Mouse (Mus musculus) megakaryocyte, embryonic 14.5 days (primary cell): ENCODE data around the gene Elfn1. TPM values are rescaled to one million over a fixed set of nuclear protein-coding genes. Genes with fewer than 3 reads are reported as not detected.

Experiments
- H3K27me3 ChIP-seq: replicated peaks from 2 replicates; pipeline ENCODE3; 2012; ENCODE audit warnings: inconsistent platforms
- H3K36me3 ChIP-seq: replicated peaks from 2 replicates; pipeline ENCODE3; 2012; ENCODE audit warnings: low read length, inconsistent platforms, mixed read lengths
- H3K4me1 ChIP-seq: 2 replicates; pipeline ENCODE4 v1.6.1; 2012; ENCODE audit warnings: inconsistent platforms
- H3K4me3 ChIP-seq: replicated peaks from 2 replicates; pipeline ENCODE3; 2012; ENCODE audit warnings: moderate library complexity, mild to moderate bottlenecking, inconsistent platforms
- H3K9me3 ChIP-seq: 2 replicates; pipeline ENCODE4 v1.6.1; 2012; ENCODE audit warnings: inconsistent platforms
- FLI1 ChIP-seq: IDR thresholded peaks from 2 replicates; pipeline ENCODE4 v1.6.1; 2012; ENCODE audit warnings: low read length, inconsistent platforms, mixed read lengths
- GATA1 ChIP-seq: IDR thresholded peaks from 3 replicates; pipeline ENCODE4 v1.6.1; 2012; ENCODE audit warnings: mixed read lengths, low read length, inconsistent platforms, borderline replicate concordance
- polyA plus RNA-seq: library from polyadenylated mRNA; stranded (reverse); fragments of >175 nt; gene quantifications from 2 replicates; pipeline ENCODE4 v1.2.3, GENCODE M21; 2012; ENCODE audit warnings: low replicate concordance; ENCODE audit not compliant: insufficient read depth

Elfn1 gene
- polyA plus RNA-seq, 1 experiment = 0.11 TPM

GRCm38 (mm10) chr5:140012286-140012967, 104.7 kb downstream of the Elfn1 start:
- peaks cover 3% of the 10 kb centered on the region for H3K27me3 ChIP-seq
- H3K36me3 ChIP-seq = peaks cover 17% of the 10 kb centered on the region
- H3K4me1 ChIP-seq = peaks cover 17% of the 10 kb centered on the region
- TF ChIP-seq GATA1 = no peak
- TF ChIP-seq FLI1 = no peak
- H3K9me3 ChIP-seq = no peaks in the 10 kb centered on the region
- no peak overlapping the region for H3K4me3 ChIP-seq

- TF ChIP-seq GATA1 = no peak
- no peak for TF ChIP-seq FLI1
These were observed 105.9 kb downstream of the Elfn1 start for GRCm38 (mm10) chr5:140013652-140014051.

GRCm38 (mm10) chr5:140016896-140017295, 109.2 kb downstream of the Elfn1 start:
- Histone ChIP-seq H3K27me3 (peaks cover 3% of the 10 kb centered on the region), H3K36me3 (no peaks in the 10 kb centered on the region), H3K9me3 (no peaks in the 10 kb centered on the region), H3K4me1 (peaks cover 53% of the 10 kb centered on the region), H3K4me3 (no peak overlapping the region)
- TF ChIP-seq FLI1 (no peak), GATA1 (no peak)

More at GRCm38 (mm10) chr5:140013652-140014051, 105.9 kb downstream of the Elfn1 start:
- Histone ChIP-seq H3K9me3 (no peaks in the 10 kb centered on the region), H3K4me1 (peaks cover 24% of the 10 kb centered on the region), H3K27me3 (peaks cover 3% of the 10 kb centered on the region), H3K4me3 (no peak overlapping the region), H3K36me3 (peaks cover 7% of the 10 kb centered on the region)

GRCm38 (mm10) chr5:140018780-140019179, 111.0 kb downstream of the Elfn1 start:
- no peak overlapping the region for H3K4me3 ChIP-seq
- no peaks in the 10 kb centered on the region for H3K9me3 ChIP-seq
- no peaks in the 10 kb centered on the region for H3K27me3 ChIP-seq
- H3K4me1 ChIP-seq = peaks cover 63% of the 10 kb centered on the region
- peaks cover 5% of the 10 kb centered on the region for H3K36me3 ChIP-seq
- TF ChIP-seq FLI1 = no peak

- H3K27me3 ChIP-seq = no peaks in the 10 kb centered on the region
- TF ChIP-seq FLI1 = no peak
- no peak for TF ChIP-seq GATA1
- peaks cover 72% of the 10 kb centered on the region for H3K4me1 ChIP-seq
These were observed 111.9 kb downstream of the Elfn1 start for GRCm38 (mm10) chr5:140019616-140020015.

GRCm38 (mm10) chr5:140021755-140022154, 114.0 kb downstream of the Elfn1 start:
- Histone ChIP-seq H3K36me3 (peaks cover 13% of the 10 kb centered on the region), H3K27me3 (peaks cover under 1% of the 10 kb centered on the region), H3K4me1 (peaks cover 69% of the 10 kb centered on the region), H3K9me3 (no peaks in the 10 kb centered on the region), H3K4me3 (no peak overlapping the region)
- TF ChIP-seq FLI1 (no peak), GATA1 (no peak)

More at GRCm38 (mm10) chr5:140019616-140020015, 111.9 kb downstream of the Elfn1 start:
- no peak overlapping the region for H3K4me3 ChIP-seq
- H3K36me3 ChIP-seq = peaks cover 5% of the 10 kb centered on the region
- no peaks in the 10 kb centered on the region for H3K9me3 ChIP-seq

- Histone ChIP-seq H3K4me1 (peaks cover 70% of the 10 kb centered on the region), H3K9me3 (no peaks in the 10 kb centered on the region), H3K4me3 (no peak overlapping the region), H3K36me3 (peaks cover 13% of the 10 kb centered on the region), H3K27me3 (peaks cover 2% of the 10 kb centered on the region)
- TF ChIP-seq GATA1 = no peak
- TF ChIP-seq FLI1 = no peak
These were observed 115.1 kb downstream of the Elfn1 start for GRCm38 (mm10) chr5:140022861-140023260.

- Histone ChIP-seq H3K9me3 (no peaks in the 10 kb centered on the region), H3K4me1 (peaks cover 64% of the 10 kb centered on the region), H3K27me3 (peaks cover 11% of the 10 kb centered on the region), H3K4me3 (peak overlapping the region; percentile 28), H3K36me3 (peaks cover 13% of the 10 kb centered on the region)
- TF ChIP-seq FLI1 = no peak
- TF ChIP-seq GATA1 = no peak
These were observed 116.3 kb downstream of the Elfn1 start for GRCm38 (mm10) chr5:140023941-140024500.

Other genes starting within 250 kb of the Elfn1 start
- 54.5 and 69.6 TPM in 2 replicates for gene Micall2, start 171.6 kb upstream of the Elfn1 start, polyA plus RNA-seq
- gene Ints1, start 132.3 kb upstream of the Elfn1 start, polyA plus RNA-seq = 42.9 and 56.6 TPM in 2 replicates
- 26.5 and 40.1 TPM in 2 replicates for gene Mafk, start 116.4 kb upstream of the Elfn1 start, polyA plus RNA-seq
- 4.6 and 27.1 TPM in 2 replicates for gene Tmem184a, start 88.0 kb upstream of the Elfn1 start, polyA plus RNA-seq
- gene Gm26938, start 81.5 kb upstream of the Elfn1 start, polyA plus RNA-seq = not detected in 2 replicates
- gene Psmg3, start 81.1 kb upstream of the Elfn1 start, polyA plus RNA-seq = 8.5 and 30.7 TPM in 2 replicates